Mouse (Mus musculus) adrenal gland, adult 18-20 months (tissue): ENCODE measurements around the gene Kmt2c. TPM values are rescaled to one million over a fixed set of nuclear protein-coding genes. Genes with fewer than 3 reads are reported as not detected.

ENCODE experiments used
- DNase-seq, 2 experiments: peaks; one replicate each; pipeline ENCODE4 v3.0.0; 2021 to 2022; ENCODE audit warnings: low spot score in 2 of 2
- total RNA-seq, 2 experiments: library from RNA; stranded (reverse); gene quantifications; 1 replicate in 1 of 2; 2 replicates in 1 of 2; pipeline ENCODE4 v1.2.3; 2021

Gene Kmt2c
- total RNA-seq, 2 experiments from 2014 or later = 45.0 to 49.1 TPM

- no peak for DNase-seq
Measured at GRCm38 (mm10) chr5:25392655-25393054, 105.9 kb downstream of the Kmt2c start.

GRCm38 (mm10) chr5:25383581-25383980 is 115.0 kb downstream of the Kmt2c start:
- DNase-seq = no peak

GRCm38 (mm10) chr5:25379188-25379587 is 119.4 kb downstream of the Kmt2c start:
- no peak for DNase-seq

- no peak for DNase-seq
Measured at GRCm38 (mm10) chr5:25368420-25368819, 130.2 kb downstream of the Kmt2c start.

GRCm38 (mm10) chr5:25367126-25367525 is 131.5 kb downstream of the Kmt2c start:
- DNase-seq = no peak

GRCm38 (mm10) chr5:25353509-25353908 is 145.1 kb downstream of the Kmt2c start:
- DNase-seq = no peak

GRCm38 (mm10) chr5:25331322-25331721 is 167.3 kb downstream of the Kmt2c start:
- no peak for DNase-seq

- DNase-seq = no peak
Measured at GRCm38 (mm10) chr5:25313881-25314280, 184.7 kb downstream of the Kmt2c start.

- no peak for DNase-seq
Measured at GRCm38 (mm10) chr5:25310226-25310625, 188.4 kb downstream of the Kmt2c start.

GRCm38 (mm10) chr5:25296830-25297229 is 201.8 kb downstream of the Kmt2c start:
- no peak for DNase-seq

GRCm38 (mm10) chr5:25283988-25284387 is 214.6 kb downstream of the Kmt2c start:
- no peak for DNase-seq

- DNase-seq = no peak
Measured at GRCm38 (mm10) chr5:25276365-25276764, 222.2 kb downstream of the Kmt2c start.

- DNase-seq = no peak
Measured at GRCm38 (mm10) chr5:25275629-25276028, 223.0 kb downstream of the Kmt2c start.

- DNase-seq = no peak
Measured at GRCm38 (mm10) chr5:25268258-25268888, 230.2 kb downstream of the Kmt2c start.

GRCm38 (mm10) chr5:25262266-25262665 is 236.3 kb downstream of the Kmt2c start:
- no peak for DNase-seq

- DNase-seq = no peak
Measured at GRCm38 (mm10) chr5:25261452-25261851, 237.1 kb downstream of the Kmt2c start.

GRCm38 (mm10) chr5:25256686-25257085 is 241.9 kb downstream of the Kmt2c start:
- no peak for DNase-seq

GRCm38 (mm10) chr5:25254491-25254890 is 244.1 kb downstream of the Kmt2c start:
- no peak for DNase-seq

- DNase-seq = no peak
Measured at GRCm38 (mm10) chr5:25252825-25253544, 245.6 kb downstream of the Kmt2c start.

GRCm38 (mm10) chr5:25252423-25252822 is 246.2 kb downstream of the Kmt2c start:
- DNase-seq = no peak

- DNase-seq = no peak
Measured at GRCm38 (mm10) chr5:25247036-25247435, 251.5 kb downstream of the Kmt2c start.

- no peak for DNase-seq
Measured at GRCm38 (mm10) chr5:25246473-25246865, 252.1 kb downstream of the Kmt2c start.
